Mouse (Mus musculus) embryonic facial prominence, embryonic 11.5 days (tissue): ENCODE data around the gene Fdps. TPM values are rescaled to one million over a fixed set of nuclear protein-coding genes. Genes with fewer than 3 reads are reported as not detected.

Source experiments
- ATAC-seq: fragments of 200-750 bp; cut with Nextera tagmentation; replicated peaks from 2 replicates; pipeline ENCODE4 v1.8.0; 2017; ENCODE audit warnings: low read depth; ENCODE audit not compliant: insufficient number of reproducible peaks, low FRiP score, low TSS enrichment
- DNase-seq: peaks from one replicate; pipeline ENCODE4 v3.0.0-alpha.2; 2015; ENCODE audit warnings: low spot score
- H3K27ac ChIP-seq: fragments of 300-500 bp; sonication (generic); replicated peaks from 2 replicates; pipeline ENCODE4 v1.5.1; 2014; ENCODE audit warnings: mild to moderate bottlenecking, low read depth, low read length, control low read depth
- H3K27me3 ChIP-seq: fragments of 300-500 bp; sonication (generic); 2 replicates; pipeline ENCODE4 v1.6.1; 2014; ENCODE audit warnings: mild to moderate bottlenecking, low read length, moderate library complexity, mixed read lengths; ENCODE audit not compliant: control insufficient read depth, insufficient read depth
- H3K36me3 ChIP-seq: fragments of 300-500 bp; sonication (generic); replicated peaks from 2 replicates; pipeline ENCODE4 v1.6.1; 2014; ENCODE audit warnings: low read depth, mild to moderate bottlenecking, low read length, moderate library complexity, mixed read lengths; ENCODE audit not compliant: control insufficient read depth, insufficient read depth
- H3K4me1 ChIP-seq: fragments of 300-500 bp; sonication (generic); 2 replicates; pipeline ENCODE4 v1.6.1; 2014; ENCODE audit warnings: low read length, mixed read lengths; ENCODE audit not compliant: control insufficient read depth, insufficient read depth
- H3K4me2 ChIP-seq: fragments of 300-500 bp; sonication (generic); 2 replicates; pipeline ENCODE4 v1.6.1; 2014; ENCODE audit warnings: low read depth, mild to moderate bottlenecking, control low read depth, low read length, moderate library complexity
- H3K4me3 ChIP-seq: fragments of 300-500 bp; sonication (generic); 2 replicates; pipeline ENCODE4 v1.5.1; 2014; ENCODE audit warnings: low read depth, low read length, control low read depth
- H3K9ac ChIP-seq: fragments of 300-500 bp; sonication (generic); replicated peaks from 2 replicates; pipeline ENCODE4 v1.6.1; 2014; ENCODE audit warnings: mild to moderate bottlenecking, control low read depth, low read length
- H3K9me3 ChIP-seq: fragments of 300-500 bp; sonication (generic); replicated peaks from 2 replicates; pipeline ENCODE4 v1.6.1; 2016; ENCODE audit warnings: mild to moderate bottlenecking, low read length, inconsistent platforms, mixed read lengths; ENCODE audit not compliant: control insufficient read depth
- whole genome bisulfite sequencing: fragments of 180-500 bp; shearing (Covaris S2); extraction: QIAGEN DNeasy Blood & Tissue Kit; methylation state at CpG from one replicate; pipeline ENCODE4 v1.1.7; 2014; 5-methylcytosine and 5-hydroxymethylcytosine counted together
- polyA plus RNA-seq: library from polyadenylated mRNA; unstranded; fragments of >200 nt; fragmentation: Nextera tagmentation; extraction: Ambion mirVana; gene quantifications from 2 replicates; pipeline ENCODE4 v1.2.1, GENCODE M21; 2014

The Fdps gene
- polyA plus RNA-seq, 1 experiment from 2014 or later = 299 TPM

DNA sequence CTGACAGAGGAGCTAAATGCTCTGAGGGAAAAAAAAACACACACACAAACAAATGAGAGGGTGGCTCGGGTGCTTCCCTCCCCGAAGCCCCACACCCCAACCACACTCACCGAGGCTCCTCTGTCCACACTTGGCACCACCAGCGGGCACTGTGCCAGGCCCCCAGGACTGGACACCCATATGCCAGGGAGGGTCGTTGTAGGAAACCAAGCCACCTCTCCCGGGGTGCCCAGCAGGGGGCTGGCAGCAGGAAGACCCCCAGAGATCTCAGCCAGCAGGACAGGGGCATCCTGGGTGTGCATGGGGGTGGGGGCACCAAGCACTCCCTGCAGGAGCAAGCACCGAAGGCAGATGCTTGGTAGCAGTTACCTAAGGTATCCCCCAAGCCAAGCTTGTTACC, 948 bp downstream of the Fdps start, which contains the start of gene Gm43738:
Gene Gm43738 (minus strand): TSS at position 289 of the 400 bp plus-strand sequence.
- Histone ChIP-seq H3K9me3 (no peaks in the 10 kb centered on the region), H3K4me3 (peak within 1 kb of the TSS; percentile 84), H3K36me3 (peaks cover 3% of the 10 kb centered on the region; the same call in 1 of the 2 replicates), H3K4me1 (no peaks in the 10 kb centered on the region; the same call in 1 of the 2 replicates), H3K4me2 (peak within 1 kb of the TSS; percentile 91), H3K27ac (peak within 1 kb of the TSS; percentile 35; the same call in 1 of the 2 replicates), H3K9ac (peak within 1 kb of the TSS; percentile 70), H3K27me3 (no peaks in the 10 kb centered on the region)
- ATAC-seq = 0 out of 2 replicates have a peak, but pooled peaks have one; percentile 12
- no peak for DNase-seq
- 57% methylated on average over 7 of the region's 7 CpGs for WGBS

DNA sequence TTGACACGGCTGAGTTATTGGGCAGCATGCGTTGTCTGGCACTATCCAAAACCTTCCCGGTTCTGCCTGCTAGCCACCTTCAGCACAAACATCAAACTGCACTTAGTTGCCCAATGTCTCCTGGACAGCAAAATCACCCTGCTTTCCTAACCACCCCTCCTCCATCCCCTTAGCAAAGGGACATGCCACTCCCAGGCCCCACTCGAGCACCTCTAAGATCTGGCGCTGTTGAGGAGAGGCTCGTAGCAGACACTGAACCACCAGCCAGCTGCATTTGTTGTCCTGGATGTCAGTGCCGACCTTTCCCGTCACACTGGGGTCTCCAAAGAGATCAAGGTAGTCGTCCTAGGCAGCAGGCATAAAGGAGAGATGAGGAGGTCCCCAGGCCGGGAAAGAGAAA, 7.7 kb downstream of the Fdps start:
- DNase-seq (no peak), ATAC-seq (no peak)
- H3K4me3 ChIP-seq = no peak overlapping the region
- 88% methylated on average over 10 of the region's 10 CpGs for WGBS
- no peak overlapping the region for H3K4me2 ChIP-seq
- peaks cover 8% of the 10 kb centered on the region for H3K27me3 ChIP-seq
- no peaks in the 10 kb centered on the region for H3K9me3 ChIP-seq
- no peak overlapping the region for H3K27ac ChIP-seq
- no peak overlapping the region for H3K9ac ChIP-seq
- H3K36me3 ChIP-seq = peaks cover 3% of the 10 kb centered on the region
- H3K4me1 ChIP-seq = no peaks in the 10 kb centered on the region

DNA sequence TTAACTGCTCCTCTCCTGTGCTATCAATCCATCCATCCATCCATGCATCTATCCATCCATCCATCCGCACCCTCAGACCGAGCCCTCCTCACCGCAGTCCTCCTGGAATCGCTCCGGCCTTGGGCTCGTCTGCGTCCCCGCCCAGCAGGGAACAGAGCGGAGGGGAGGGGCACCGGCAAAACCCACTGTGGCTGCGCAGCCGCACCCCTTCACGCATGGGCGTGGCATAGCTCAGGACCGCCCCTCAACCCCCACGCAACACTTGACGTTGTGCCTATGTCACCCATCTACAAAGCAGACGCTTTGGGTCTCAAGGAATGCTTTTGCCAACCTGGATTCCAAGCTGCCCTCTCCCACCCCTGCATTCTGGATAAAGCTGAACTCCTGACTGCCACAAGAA, 8.6 kb downstream of the Fdps start, which contains the start of gene Rusc1:
Gene Rusc1 (minus strand): TSS at position 137 of the 400 bp plus-strand sequence.
- peaks cover 3% of the 10 kb centered on the region for H3K36me3 ChIP-seq
- no peaks in the 10 kb centered on the region; the same call in 1 of the 2 replicates for H3K4me1 ChIP-seq

DNA sequence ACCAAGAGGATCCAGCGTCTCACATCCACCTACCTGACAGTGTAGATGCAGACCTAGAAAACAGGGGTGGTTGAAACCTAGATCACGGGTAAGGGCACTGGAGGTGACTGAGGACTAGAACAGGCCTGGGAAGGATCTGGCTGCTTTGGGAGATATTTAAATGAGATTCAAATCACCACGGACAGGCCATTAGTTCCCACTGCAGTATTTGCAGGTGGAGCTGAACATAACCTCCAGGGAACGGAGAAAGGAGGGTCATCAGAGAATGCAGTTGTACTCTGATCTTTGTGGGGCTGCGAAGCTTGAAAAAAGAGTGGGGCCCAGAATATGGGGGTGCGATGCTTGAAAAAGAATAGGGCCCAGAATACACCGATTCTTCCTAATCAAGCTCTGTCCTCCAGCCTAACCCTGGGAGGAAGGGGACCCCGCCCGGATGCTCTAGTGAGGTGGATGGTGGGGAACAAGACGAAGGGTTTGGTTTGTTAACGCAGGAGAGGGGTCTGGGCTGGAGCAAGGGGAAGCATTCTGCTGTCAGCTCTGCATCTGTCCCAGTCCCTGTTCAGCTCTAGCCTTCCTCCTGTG, 9.2 kb downstream of the Fdps start:
- H3K9me3 ChIP-seq = no peaks in the 10 kb centered on the region
- H3K36me3 ChIP-seq = peaks cover 3% of the 10 kb centered on the region
- no peaks in the 10 kb centered on the region; the same call in 1 of the 2 replicates for H3K4me1 ChIP-seq
- H3K27me3 ChIP-seq = peaks cover 9% of the 10 kb centered on the region
- 20% methylated on average over 11 of the region's 11 CpGs for WGBS
- no peak for ATAC-seq
- DNase-seq = no peak
- H3K27ac ChIP-seq = no peak overlapping the region
- peak overlapping the region; percentile 44 for H3K9ac ChIP-seq
- H3K4me2 ChIP-seq = peak overlapping the region; percentile 55
- H3K4me3 ChIP-seq = peak overlapping the region; percentile 34

More for the DNA sequence above, 8.6 kb downstream of the Fdps start, which contains the start of gene Rusc1:
- Histone ChIP-seq H3K9ac (peak within 1 kb of the TSS; percentile 44), H3K27ac (no peak within 1 kb of the TSS), H3K9me3 (no peaks in the 10 kb centered on the region), H3K4me2 (peak within 1 kb of the TSS; percentile 55), H3K4me3 (peak within 1 kb of the TSS; percentile 34), H3K27me3 (peaks cover 9% of the 10 kb centered on the region)
- DNase-seq (peak; percentile 85), ATAC-seq (peak; percentile 41)
- WGBS = under 1% methylated on average over 18 of the region's 18 CpGs

DNA sequence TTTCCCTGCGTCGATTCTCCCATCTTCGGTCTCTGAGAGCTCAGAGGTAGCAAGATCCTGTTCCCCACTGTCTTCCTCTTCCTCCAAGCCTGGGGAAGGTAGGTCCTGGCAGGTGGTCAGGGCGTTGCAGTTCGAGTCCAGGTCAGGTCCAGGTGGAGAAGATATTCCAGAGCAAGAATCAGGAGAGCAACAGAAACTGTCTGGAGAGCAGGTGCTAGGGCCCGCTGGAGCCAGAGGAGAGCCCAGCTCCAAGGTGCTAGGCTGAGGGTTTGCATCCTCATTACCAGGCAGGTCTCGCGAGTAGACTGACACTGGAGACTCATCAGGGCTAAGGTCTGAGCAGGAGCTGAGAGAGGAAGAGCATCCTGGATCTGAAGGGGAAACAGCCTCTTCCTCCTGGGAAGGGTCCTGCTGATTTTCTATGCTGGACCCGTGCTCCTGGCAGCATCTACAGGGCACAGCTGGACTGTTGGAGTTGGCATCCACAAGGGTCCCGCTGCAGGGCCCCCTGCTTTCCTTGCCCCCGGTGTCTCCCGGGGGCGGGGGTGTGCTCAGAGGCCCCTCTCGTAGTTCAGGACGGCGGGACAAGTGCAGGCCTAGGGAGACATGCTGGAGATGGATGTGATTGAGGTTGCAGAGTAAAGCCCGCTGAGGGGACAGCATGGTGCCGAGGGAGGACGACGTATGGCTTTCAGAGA, 9.8 kb downstream of the Fdps start:
- 10% methylated on average over 20 of the region's 20 CpGs for WGBS
- DNase-seq = no peak
- peaks cover 9% of the 10 kb centered on the region for H3K27me3 ChIP-seq
- H3K27ac ChIP-seq = no peak overlapping the region
- peak overlapping the region; percentile 74; the same call in 1 of the 2 replicates for H3K9ac ChIP-seq
- H3K4me1 ChIP-seq = no peaks in the 10 kb centered on the region; the same call in 1 of the 2 replicates
- H3K4me2 ChIP-seq = peak overlapping the region; percentile 100
- H3K4me3 ChIP-seq = peak overlapping the region; percentile 61
- H3K36me3 ChIP-seq = peaks cover 3% of the 10 kb centered on the region
- no peaks in the 10 kb centered on the region for H3K9me3 ChIP-seq
- no peak for ATAC-seq

DNA sequence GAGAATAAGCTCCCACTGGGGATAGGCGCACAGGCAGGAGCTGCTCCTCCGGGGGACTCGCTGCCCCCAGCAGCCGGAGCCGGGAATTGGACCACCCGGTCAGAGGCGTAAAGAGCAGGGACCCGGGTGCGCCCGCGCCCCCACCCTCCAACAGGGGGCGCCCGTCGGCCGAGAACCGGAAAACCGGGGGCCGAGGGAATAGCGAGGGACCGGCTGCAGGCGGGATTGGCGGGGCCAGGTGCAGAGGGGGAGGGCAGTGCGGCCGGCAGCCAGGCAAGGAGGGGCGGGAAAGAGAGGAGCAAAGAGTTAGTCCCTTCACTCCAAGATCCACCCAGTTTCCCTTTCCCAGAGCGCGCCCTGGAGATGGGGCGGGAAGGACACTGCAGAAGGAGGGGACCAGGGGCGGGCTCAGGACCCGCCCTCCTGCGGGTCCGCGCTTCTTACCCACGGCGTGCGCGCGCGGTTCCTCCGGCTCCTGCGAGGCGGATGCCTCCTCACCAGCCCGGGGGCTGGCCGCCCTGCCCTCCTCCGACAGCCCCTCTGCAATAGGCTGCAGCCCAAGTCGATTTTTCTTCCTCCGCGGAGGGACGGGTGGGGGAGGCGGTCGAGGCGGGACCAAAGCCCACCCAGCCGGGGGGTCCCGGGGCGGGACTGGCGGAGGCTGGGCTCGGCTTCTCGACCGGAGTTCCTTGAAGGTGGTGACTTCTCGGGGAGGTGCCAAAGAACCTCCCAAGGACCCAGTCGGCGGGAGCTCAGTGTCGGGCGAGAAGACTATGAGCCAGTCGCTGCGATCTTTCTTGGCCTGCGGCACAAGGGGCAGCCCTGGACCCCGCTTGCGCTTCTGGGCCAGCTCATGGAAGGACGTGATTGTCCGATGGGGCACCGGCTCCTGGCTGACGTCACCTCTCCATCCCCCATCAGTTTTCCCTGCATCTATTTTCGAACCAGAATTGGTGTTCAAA, 10.8 kb downstream of the Fdps start:
- H3K9ac ChIP-seq = peak overlapping the region; percentile 74
- peak; percentile 60 for ATAC-seq
- peak; percentile 82 for DNase-seq
- no peaks in the 10 kb centered on the region; the same call in 1 of the 2 replicates for H3K4me1 ChIP-seq
- under 1% methylated on average over 64 of the region's 74 CpGs for WGBS
- H3K4me2 ChIP-seq = peak overlapping the region; percentile 100
- peaks cover 9% of the 10 kb centered on the region for H3K27me3 ChIP-seq
- H3K36me3 ChIP-seq = peaks cover 1% of the 10 kb centered on the region
- H3K27ac ChIP-seq = peak overlapping the region; percentile 28; the same call in 1 of the 2 replicates
- no peaks in the 10 kb centered on the region for H3K9me3 ChIP-seq
- peak overlapping the region; percentile 61 for H3K4me3 ChIP-seq

DNA sequence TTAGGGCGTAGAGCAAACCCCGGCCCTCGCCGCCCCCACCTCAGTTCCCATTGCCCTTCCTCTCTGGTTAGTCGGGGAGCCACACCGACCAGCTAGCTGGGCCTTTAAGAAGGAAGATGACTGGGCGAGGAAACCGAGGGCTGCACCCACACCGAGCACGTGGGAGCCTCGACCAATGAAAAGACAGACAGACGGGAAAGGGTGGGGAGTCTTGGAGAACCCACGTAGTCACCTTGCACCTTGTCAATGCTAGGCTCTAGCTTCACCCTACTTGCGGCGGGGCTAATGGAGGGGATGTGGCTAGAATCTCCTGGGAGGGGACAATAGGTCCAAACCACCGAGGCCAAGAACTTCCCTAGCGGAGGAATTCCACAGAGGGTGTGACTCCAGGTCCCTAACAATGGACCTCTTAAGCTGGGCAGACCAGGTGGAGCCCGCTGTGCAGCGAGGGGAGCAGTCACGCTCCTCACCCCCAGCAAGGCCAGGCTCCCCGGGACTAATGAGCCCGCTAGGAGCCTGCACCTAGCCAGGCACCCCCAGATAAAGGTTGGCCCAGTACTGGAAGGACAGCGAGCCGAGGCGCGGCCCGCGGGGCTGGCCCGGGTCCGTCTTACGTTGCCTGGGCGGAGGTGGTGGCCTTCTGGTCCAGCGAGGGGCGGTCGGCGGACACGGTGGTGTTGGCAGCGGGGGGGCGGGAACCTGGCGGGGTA, 11.7 kb downstream of the Fdps start:
- Histone ChIP-seq H3K9ac (peak overlapping the region; percentile 74), H3K27ac (peak overlapping the region; percentile 28; the same call in 1 of the 2 replicates), H3K9me3 (no peaks in the 10 kb centered on the region), H3K4me3 (peak overlapping the region; percentile 61), H3K4me2 (peak overlapping the region; percentile 100), H3K27me3 (peaks cover 9% of the 10 kb centered on the region), H3K4me1 (no peaks in the 10 kb centered on the region; the same call in 1 of the 2 replicates), H3K36me3 (no peaks in the 10 kb centered on the region)
- WGBS = under 1% methylated on average over 40 of the region's 40 CpGs
- DNase-seq = peak; percentile 89
- peak; percentile 61 for ATAC-seq
